Mouse (Mus musculus): Measurements from ENCODE around the gene Gba. TPM values are rescaled to one million over a fixed set of nuclear protein-coding genes. Genes with fewer than 3 reads are reported as not detected.

Gba gene
- polyA plus RNA-seq, 1 experiment: 71.7 TPM

- H3K27ac ChIP-seq (ENCODE audit: control insufficient read depth, insufficient read depth, low read depth, low read length, poor library complexity): peak overlapping the region; percentile 53
- peak overlapping the region; percentile 46 for H3K4me3 ChIP-seq (replicated peaks; ENCODE audit: control insufficient read depth, low read depth, low read length)
- WGBS: 71% methylated on average over 23 of the region's 23 CpGs
- H3K4me1 ChIP-seq (ENCODE audit: control insufficient read depth, insufficient read depth, low read length): peaks cover 4% of the 10 kb centered on the region
- TF ChIP-seq CTCF (IDR thresholded peaks at IDR 0.05; ENCODE audit: control insufficient read depth, insufficient read depth, low read length) (no peak), POLR2A (IDR thresholded peaks at IDR 0.05; ENCODE audit: borderline replicate concordance, control insufficient read depth, low read depth, low read length) (no peak)
Observed at GRCm38 (mm10) chr3:89187197-89187596, 15.5 kb upstream of the Gba start.

- WGBS: 62% methylated on average over 18 of the region's 18 CpGs
- Histone ChIP-seq H3K4me1 (ENCODE audit: control insufficient read depth, insufficient read depth, low read length) (peaks cover 2% of the 10 kb centered on the region), H3K27ac (ENCODE audit: control insufficient read depth, insufficient read depth, low read depth, low read length, poor library complexity) (peak overlapping the region; percentile 53), H3K4me3 (replicated peaks; ENCODE audit: control insufficient read depth, low read depth, low read length) (peak overlapping the region; percentile 46)
- TF ChIP-seq POLR2A (IDR thresholded peaks at IDR 0.05; ENCODE audit: borderline replicate concordance, control insufficient read depth, low read depth, low read length) (no peak; the same call in 1 of the 2 replicates), CTCF (IDR thresholded peaks at IDR 0.05; ENCODE audit: control insufficient read depth, insufficient read depth, low read length) (no peak)
Observed at GRCm38 (mm10) chr3:89187690-89188477, 14.8 kb upstream of the Gba start.

GRCm38 (mm10) chr3:89188478-89188875 lies 14.3 kb upstream of the Gba start:
- Histone ChIP-seq H3K4me3 (replicated peaks; ENCODE audit: control insufficient read depth, low read depth, low read length) (peak overlapping the region; percentile 2), H3K27ac (ENCODE audit: control insufficient read depth, insufficient read depth, low read depth, low read length, poor library complexity) (peak overlapping the region; percentile 33), H3K4me1 (ENCODE audit: control insufficient read depth, insufficient read depth, low read length) (peaks cover 2% of the 10 kb centered on the region)
- WGBS: 74% methylated on average over 12 of the region's 12 CpGs
- no peak for TF ChIP-seq CTCF (IDR thresholded peaks at IDR 0.05; ENCODE audit: control insufficient read depth, insufficient read depth, low read length)
- no peak for TF ChIP-seq POLR2A (IDR thresholded peaks at IDR 0.05; ENCODE audit: borderline replicate concordance, control insufficient read depth, low read depth, low read length)

GRCm38 (mm10) chr3:89190436-89190835 lies 12.3 kb upstream of the Gba start:
- Histone ChIP-seq H3K4me3 (replicated peaks; ENCODE audit: control insufficient read depth, low read depth, low read length) (no peak overlapping the region), H3K27ac (ENCODE audit: control insufficient read depth, insufficient read depth, low read depth, low read length, poor library complexity) (peak overlapping the region; percentile 2; the same call in 1 of the 2 replicates), H3K4me1 (ENCODE audit: control insufficient read depth, insufficient read depth, low read length) (peaks cover 2% of the 10 kb centered on the region; the same call in 1 of the 2 replicates)
- no peak for TF ChIP-seq POLR2A (IDR thresholded peaks at IDR 0.05; ENCODE audit: borderline replicate concordance, control insufficient read depth, low read depth, low read length)
- 3% methylated on average over 8 of the region's 8 CpGs for WGBS

- no peak for TF ChIP-seq POLR2A (IDR thresholded peaks at IDR 0.05; ENCODE audit: borderline replicate concordance, control insufficient read depth, low read depth, low read length)
- no peak for TF ChIP-seq CTCF (IDR thresholded peaks at IDR 0.05; ENCODE audit: control insufficient read depth, insufficient read depth, low read length)
- WGBS: 24% methylated on average over 1 of the region's 1 CpGs
- no peaks in the 10 kb centered on the region; the same call in 1 of the 2 replicates for H3K4me1 ChIP-seq (ENCODE audit: control insufficient read depth, insufficient read depth, low read length)
Observed at GRCm38 (mm10) chr3:89193351-89193750, 9.4 kb upstream of the Gba start.

GRCm38 (mm10) chr3:89193853-89194252 lies 8.9 kb upstream of the Gba start:
- no peak for TF ChIP-seq CTCF (IDR thresholded peaks at IDR 0.05; ENCODE audit: control insufficient read depth, insufficient read depth, low read length)
- no peak for TF ChIP-seq POLR2A (IDR thresholded peaks at IDR 0.05; ENCODE audit: borderline replicate concordance, control insufficient read depth, low read depth, low read length)

More at GRCm38 (mm10) chr3:89193351-89193750, 9.4 kb upstream of the Gba start:
- Histone ChIP-seq H3K4me3 (replicated peaks; ENCODE audit: control insufficient read depth, low read depth, low read length) (no peak overlapping the region), H3K27ac (ENCODE audit: control insufficient read depth, insufficient read depth, low read depth, low read length, poor library complexity) (no peak overlapping the region)

GRCm38 (mm10) chr3:89195979-89196877 lies 6.5 kb upstream of the Gba start:
- H3K4me3 ChIP-seq (replicated peaks; ENCODE audit: control insufficient read depth, low read depth, low read length): peak overlapping the region; percentile 68
- no peaks in the 10 kb centered on the region; the same call in 1 of the 2 replicates for H3K4me1 ChIP-seq (ENCODE audit: control insufficient read depth, insufficient read depth, low read length)
- peak overlapping the region; percentile 42 for H3K27ac ChIP-seq (ENCODE audit: control insufficient read depth, insufficient read depth, low read depth, low read length, poor library complexity)
- 5% methylated on average over 33 of the region's 33 CpGs for WGBS
- TF ChIP-seq POLR2A (IDR thresholded peaks at IDR 0.05; ENCODE audit: borderline replicate concordance, control insufficient read depth, low read depth, low read length) (peak; percentile 75; the same call in 1 of the 2 replicates), CTCF (IDR thresholded peaks at IDR 0.05; ENCODE audit: control insufficient read depth, insufficient read depth, low read length) (peak; percentile 5; the same call in 1 of the 2 replicates)

More at GRCm38 (mm10) chr3:89193853-89194252, 8.9 kb upstream of the Gba start:
- Histone ChIP-seq H3K4me3 (replicated peaks; ENCODE audit: control insufficient read depth, low read depth, low read length) (no peak overlapping the region), H3K27ac (ENCODE audit: control insufficient read depth, insufficient read depth, low read depth, low read length, poor library complexity) (no peak overlapping the region), H3K4me1 (ENCODE audit: control insufficient read depth, insufficient read depth, low read length) (no peaks in the 10 kb centered on the region; the same call in 1 of the 2 replicates)
- 75% methylated on average over 2 of the region's 2 CpGs for WGBS

- 33% methylated on average over 3 of the region's 3 CpGs for WGBS
- H3K4me1 ChIP-seq (ENCODE audit: control insufficient read depth, insufficient read depth, low read length): peaks cover 3% of the 10 kb centered on the region
- H3K4me3 ChIP-seq (replicated peaks; ENCODE audit: control insufficient read depth, low read depth, low read length): no peak overlapping the region
- TF ChIP-seq POLR2A (IDR thresholded peaks at IDR 0.05; ENCODE audit: borderline replicate concordance, control insufficient read depth, low read depth, low read length): no peak
- no peak for TF ChIP-seq CTCF (IDR thresholded peaks at IDR 0.05; ENCODE audit: control insufficient read depth, insufficient read depth, low read length)
- H3K27ac ChIP-seq (ENCODE audit: control insufficient read depth, insufficient read depth, low read depth, low read length, poor library complexity): no peak overlapping the region
Observed at GRCm38 (mm10) chr3:89199839-89200238, 2.9 kb upstream of the Gba start.

Data from bone marrow, adult 2 months (tissue).